ENCODE assay signal across 23 mouse cellular contexts in genomic region chr10:99156808-99157207, GRCm38 (mm10). TPM values are rescaled to one million over a fixed set of nuclear protein-coding genes. Genes with fewer than 3 reads are reported as not detected.
DNase-seq lines count a peak whose midpoint lies in the region; ATAC-seq and TF ChIP-seq lines count a peak whose summit lies in the region.
"Had no signal": no experiment of that assay in that cellular context is flagged by ENCODE, and none has a peak within 500 bp of the region (broad histone marks: within the 10 kb centered on the region; RNA-seq: fewer than 3 reads in every experiment).

No protein-coding gene starts in this region.

- TF ChIP-seq RAD21 in MEL (IDR thresholded peaks at IDR 0.05; ENCODE audit: low read depth, low read length): no peak

- no peaks in the 10 kb centered on the region for H3K79me2 ChIP-seq in MEL (ENCODE audit: control insufficient read depth, insufficient read depth, low read length, poor library complexity)

- peak; percentile 45 for DNase-seq in CD4-positive, CD25-positive, alpha-beta regulatory T cell, adult 2 months (ENCODE audit: low read depth, low spot score)
- DNase-seq in liver, embryonic 14.5 days (ENCODE audit: low read depth in 3 of 3, low spot score in 3 of 3): no peak
- no peak for DNase-seq in liver, embryonic 11.5 days (ENCODE audit: low spot score)
- peak; percentile 24 for DNase-seq in MEL (ENCODE audit: low read depth, low spot score)
- no peak for DNase-seq in spleen, postnatal 10 days (ENCODE audit: low spot score in 2 of 2)
- DNase-seq in lung, adult 18-20 months: no peak
- DNase-seq: adrenal gland, adult 8-10 months; cerebellum, postnatal 25 days; heart, postnatal 36 days; kidney, postnatal 10 days; layer of hippocampus, adult 9-11 months; right cerebral cortex, postnatal 4 days; thymus, postnatal 36 days had no signal

- peak; percentile 33; the same call in 1 of the 2 replicates for TF ChIP-seq CTCF in liver, embryonic 14.5 days (IDR thresholded peaks at IDR 0.05; ENCODE audit: low read depth)
- peak in 1 of 3 experiments; percentile 19; a peak in 1 of 6 replicates for TF ChIP-seq CTCF in MEL (IDR thresholded peaks at IDR 0.05 in 2 of 3, conservative IDR thresholded peaks at IDR 0.05 in 1 of 3; ENCODE audit: control insufficient read depth in 1 of 3, insufficient read depth in 1 of 3, low read depth in 2 of 3, low read length in 3 of 3, poor library complexity in 1 of 3, severe bottlenecking in 1 of 3)

- WGBS in liver, embryonic 14.5 days (ENCODE audit: insufficient replicate concordance): 85% methylated on average over 5 of the region's 5 CpGs
- WGBS in liver, embryonic 11.5 days: 96% methylated on average over 5 of the region's 5 CpGs

- peaks cover 0 to 3% of the 10 kb centered on the region in 2 experiments; a peak in 1 of 4 replicates for H3K4me1 ChIP-seq in liver, embryonic 14.5 days (replicated peaks; ENCODE audit: control insufficient read depth in 2 of 2, insufficient read depth in 2 of 2, low read length in 1 of 2)
- H3K4me1 ChIP-seq in liver, embryonic 11.5 days (replicated peaks; ENCODE audit: control insufficient read depth, insufficient read depth, low read length): no peaks in the 10 kb centered on the region; the same call in 1 of the 2 replicates
- no peaks in the 10 kb centered on the region; a peak in 1 of 4 replicates for H3K4me1 ChIP-seq in MEL (ENCODE audit: control insufficient read depth in 1 of 2, insufficient read depth in 2 of 2, low read length in 2 of 2)
- H3K4me1 ChIP-seq: embryonic facial prominence, embryonic 13.5 days; heart, embryonic 10.5 days had no signal

- no peak overlapping the region for H3K27ac ChIP-seq in liver, embryonic 14.5 days
- H3K27ac ChIP-seq in liver, embryonic 11.5 days (ENCODE audit: low read depth, low read length): no peak overlapping the region
- no peak overlapping the region for H3K27ac ChIP-seq in MEL (ENCODE audit: control insufficient read depth, low read depth, low read length)
- H3K27ac ChIP-seq: embryonic facial prominence, embryonic 13.5 days; heart, embryonic 10.5 days had no signal

- TF ChIP-seq POLR2A in MEL (IDR thresholded peaks at IDR 0.05; ENCODE audit: control insufficient read depth in 1 of 2, insufficient read depth in 1 of 2, low read depth in 1 of 2, low read length in 2 of 2, poor library complexity in 1 of 2): no peak

- H3K9me3 ChIP-seq in liver, embryonic 14.5 days (ENCODE audit: control insufficient read depth, low read length): no peaks in the 10 kb centered on the region
- H3K9me3 ChIP-seq in liver, embryonic 11.5 days (ENCODE audit: control insufficient read depth, low read length): no peaks in the 10 kb centered on the region
- no peaks in the 10 kb centered on the region for H3K9me3 ChIP-seq in MEL (replicated peaks; ENCODE audit: insufficient read depth, low read length)
- H3K9me3 ChIP-seq: embryonic facial prominence, embryonic 13.5 days; heart, embryonic 10.5 days had no signal

- no peak overlapping the region for H3K9ac ChIP-seq in liver, embryonic 14.5 days (replicated peaks)
- H3K9ac ChIP-seq in liver, embryonic 11.5 days (ENCODE audit: low read depth, low read length): no peak overlapping the region
- H3K9ac ChIP-seq in MEL (ENCODE audit: control insufficient read depth, low read depth, low read length, poor library complexity, severe bottlenecking): no peak overlapping the region
- H3K9ac ChIP-seq: embryonic facial prominence, embryonic 13.5 days had no signal

- H3K27me3 ChIP-seq in liver, embryonic 14.5 days (ENCODE audit: control insufficient read depth, insufficient read depth, low read length): no peaks in the 10 kb centered on the region
- H3K27me3 ChIP-seq in liver, embryonic 11.5 days (replicated peaks; ENCODE audit: control insufficient read depth, insufficient read depth, low read length): no peaks in the 10 kb centered on the region
- H3K27me3 ChIP-seq in MEL (ENCODE audit: control insufficient read depth in 1 of 2, insufficient read depth in 2 of 2, low read length in 2 of 2): no peaks in the 10 kb centered on the region
- H3K27me3 ChIP-seq: embryonic facial prominence, embryonic 13.5 days; megakaryocyte, embryonic 14.5 days had no signal

- ATAC-seq in CD4-positive, CD25-positive, alpha-beta regulatory T cell, adult 4 months: no peak
- ATAC-seq in liver, embryonic 14.5 days (ENCODE audit: insufficient read depth): no peak
- ATAC-seq in liver, embryonic 11.5 days (replicated peaks; ENCODE audit: low FRiP score): no peak; the same call in 1 of the 2 replicates
- ATAC-seq in megakaryocyte progenitor cell, adult 5-6 weeks (replicated peaks; ENCODE audit: poor library complexity): peak; percentile 63
- ATAC-seq: inflammation-experienced regulatory T-cells, adult 6 months had no signal

- no peak overlapping the region for H3K4me2 ChIP-seq in liver, embryonic 14.5 days (ENCODE audit: low read depth)
- no peak overlapping the region for H3K4me2 ChIP-seq in liver, embryonic 11.5 days
- H3K4me2 ChIP-seq: embryonic facial prominence, embryonic 13.5 days had no signal

- H3K36me3 ChIP-seq in liver, embryonic 14.5 days (replicated peaks; ENCODE audit: control insufficient read depth, insufficient read depth, low read depth): no peaks in the 10 kb centered on the region
- H3K36me3 ChIP-seq in liver, embryonic 11.5 days (ENCODE audit: control insufficient read depth, insufficient read depth, low read length): no peaks in the 10 kb centered on the region; the same call in 1 of the 2 replicates
- H3K36me3 ChIP-seq in MEL (ENCODE audit: control insufficient read depth in 1 of 2, insufficient read depth in 2 of 2, low read length in 2 of 2): no peaks in the 10 kb centered on the region; a peak in 1 of 4 replicates

- H3K4me3 ChIP-seq in liver, embryonic 14.5 days (ENCODE audit: insufficient read depth in 1 of 2, low read depth in 2 of 2, low read length in 2 of 2): no peak overlapping the region
- H3K4me3 ChIP-seq in liver, embryonic 11.5 days (ENCODE audit: low read depth, low read length): no peak overlapping the region
- H3K4me3 ChIP-seq in MEL (ENCODE audit: control insufficient read depth in 1 of 2, insufficient read depth in 1 of 2, low read depth in 2 of 2, low read length in 2 of 2): no peak overlapping the region
- H3K4me3 ChIP-seq: embryonic facial prominence, embryonic 13.5 days; heart, embryonic 10.5 days; megakaryocyte, embryonic 14.5 days had no signal

- TF ChIP-seq EP300 in liver, embryonic 14.5 days (IDR thresholded peaks at IDR 0.05; ENCODE audit: low read depth): no peak
- TF ChIP-seq EP300 in MEL (IDR thresholded peaks at IDR 0.05; ENCODE audit: low read depth in 1 of 2, low read length in 2 of 2): no peak

TF ChIP-seq in MEL, 35 proteins besides CTCF, POLR2A, EP300 and RAD21:
- peak; percentile 22; the same call in 1 of the 2 replicates for TF ChIP-seq SMC3 (IDR thresholded peaks at IDR 0.05; ENCODE audit: low read depth, low read length)
- TF ChIP-seq ELF1 (IDR thresholded peaks at IDR 0.05; ENCODE audit: low read depth, low read length): no peak
- no peak for TF ChIP-seq E2F4 (IDR thresholded peaks at IDR 0.05; ENCODE audit: borderline replicate concordance, low read depth, low read length)
- TF ChIP-seq GATA1 (IDR thresholded peaks at IDR 0.05; ENCODE audit: low read depth, low read length): no peak

RNA-seq across cellular contexts. Expression of gene Phxr2, which starts 30.7 kb away (rescaled TPM):
- under 1 TPM in 1 of 2 experiments, not detected in 1; 0.47 TPM for polyA plus RNA-seq in CD4-positive, CD25-positive, alpha-beta regulatory T cell, adult 4 months (2017; shearing (Covaris generic))
- not detected in 2 replicates for polyA plus RNA-seq in liver, embryonic 14.5 days (2012; rRNA removed)
- not detected in 2 replicates for polyA plus RNA-seq in liver, embryonic 14.5 days (2014; fragmentation: Nextera tagmentation; extraction: Ambion mirVana)
- polyA plus RNA-seq in liver, embryonic 11.5 days (2014; fragmentation: Nextera tagmentation; extraction: Ambion mirVana): 0.14 TPM in 1 of 2 replicates, not detected in the other
- total RNA-seq in MEL (2012; rRNA removed): not detected in 2 replicates
- polyA plus RNA-seq in MEL (2012; ENCODE audit: insufficient read depth in 1 of 2, insufficient read length in 2 of 2, low read depth in 1 of 2, low replicate concordance in 2 of 2, missing spikeins in 1 of 2): not detected
- not detected in 2 replicates for total RNA-seq in megakaryocyte progenitor cell, adult 5-6 weeks (2015)
- not detected in 2 replicates for total RNA-seq in megakaryocyte progenitor cell, adult 5-6 weeks (2017)
- total RNA-seq: adrenal gland, adult 8-10 months; heart, postnatal 36 days; left cerebral cortex, postnatal 36 days had no signal
- polyA plus RNA-seq: embryonic facial prominence, embryonic 13.5 days; forebrain, embryonic 11.5 days; heart, embryonic 10.5 days; inflammation-experienced regulatory T-cells, adult 6 months; liver, embryonic 16.5 days; stomach, embryonic 14.5 days had no signal

RNA-seq across cellular contexts. Expression of gene Galnt4, which starts 48.8 kb away (rescaled TPM):
- polyA plus RNA-seq in CD4-positive, CD25-positive, alpha-beta regulatory T cell, adult 4 months (2017; shearing (Covaris generic)): 1 to 10 TPM; 2.8 to 3.3 TPM
- 0.63 and 0.81 TPM in 2 replicates for polyA plus RNA-seq in liver, embryonic 14.5 days (2012; rRNA removed)
- 2.7 and 2.9 TPM in 2 replicates for polyA plus RNA-seq in liver, embryonic 14.5 days (2014; fragmentation: Nextera tagmentation; extraction: Ambion mirVana)
- 7.0 and 7.8 TPM in 2 replicates for polyA plus RNA-seq in liver, embryonic 11.5 days (2014; fragmentation: Nextera tagmentation; extraction: Ambion mirVana)
- 1.2 and 1.7 TPM in 2 replicates for total RNA-seq in MEL (2012; rRNA removed)
- polyA plus RNA-seq in MEL (2012; ENCODE audit: insufficient read depth in 1 of 2, insufficient read length in 2 of 2, low read depth in 1 of 2, low replicate concordance in 2 of 2, missing spikeins in 1 of 2): 1 to 10 TPM in 1 of 2 experiments, not detected in 1; 1.6 TPM
- total RNA-seq in megakaryocyte progenitor cell, adult 5-6 weeks (2015): 8.5 and 10.8 TPM in 2 replicates
- total RNA-seq in megakaryocyte progenitor cell, adult 5-6 weeks (2017): 9.9 and 11.8 TPM in 2 replicates

RNA-seq across cellular contexts. Expression of gene Poc1b, which starts 50.0 kb away (rescaled TPM):
- polyA plus RNA-seq in CD4-positive, CD25-positive, alpha-beta regulatory T cell, adult 4 months (2017; shearing (Covaris generic)): 10 to 100 TPM; 10.0 TPM
- 5.6 TPM in 2 replicates for polyA plus RNA-seq in liver, embryonic 14.5 days (2012; rRNA removed)
- 5.9 and 7.2 TPM in 2 replicates for polyA plus RNA-seq in liver, embryonic 14.5 days (2014; fragmentation: Nextera tagmentation; extraction: Ambion mirVana)
- polyA plus RNA-seq in liver, embryonic 11.5 days (2014; fragmentation: Nextera tagmentation; extraction: Ambion mirVana): 19.0 and 20.5 TPM in 2 replicates
- 3.3 and 5.5 TPM in 2 replicates for total RNA-seq in MEL (2012; rRNA removed)
- 10 to 100 TPM in 1 of 2 experiments, not detected in 1; 15.3 TPM for polyA plus RNA-seq in MEL (2012; ENCODE audit: insufficient read depth in 1 of 2, insufficient read length in 2 of 2, low read depth in 1 of 2, low replicate concordance in 2 of 2, missing spikeins in 1 of 2)
- total RNA-seq in megakaryocyte progenitor cell, adult 5-6 weeks (2015): 32.8 and 41.8 TPM in 2 replicates
- total RNA-seq in megakaryocyte progenitor cell, adult 5-6 weeks (2017): 10.6 and 12.0 TPM in 2 replicates

Comparison
In these comparisons a context has a peak if more than half of its experiments do, and no peak if none do; other contexts are left out.
1. DNase-seq: peak in CD4-positive, CD25-positive, alpha-beta regulatory T cell, adult 2 months (single experiment) and MEL (single experiment); none in liver, embryonic 14.5 days (0 of 3), liver, embryonic 11.5 days (single experiment), spleen, postnatal 10 days (0 of 2) and lung, adult 18-20 months (0 of 2).